ENCODE assay signal across 13 mouse cellular contexts in genomic region chr9:13497016-13497415, GRCm38 (mm10). TPM values are rescaled to one million over a fixed set of nuclear protein-coding genes. Genes with fewer than 3 reads are reported as not detected.
DNase-seq lines count a peak whose midpoint lies in the region; ATAC-seq and TF ChIP-seq lines count a peak whose summit lies in the region.
"Had no signal": no experiment of that assay in that cellular context is flagged by ENCODE, and none has a peak within 500 bp of the region (broad histone marks: within the 10 kb centered on the region; RNA-seq: fewer than 3 reads in every experiment).

No protein-coding gene starts in this region.

- H3K9ac ChIP-seq in heart, embryonic 11.5 days (ENCODE audit: low read depth, low read length): no peak overlapping the region
- no peak overlapping the region for H3K9ac ChIP-seq in lung, embryonic 15.5 days
- 0 out of 2 replicates have a peak overlapping the region, but pooled peaks have one; percentile 51 for H3K9ac ChIP-seq in heart, embryonic 13.5 days
- H3K9ac ChIP-seq: midbrain, embryonic 13.5 days had no signal

- H3K79me2 ChIP-seq in myocyte (ENCODE audit: control insufficient read depth, insufficient read depth): no peaks in the 10 kb centered on the region

- H3K36me3 ChIP-seq in heart, embryonic 11.5 days (ENCODE audit: control insufficient read depth, insufficient read depth, low read length): no peaks in the 10 kb centered on the region
- no peaks in the 10 kb centered on the region for H3K36me3 ChIP-seq in lung, embryonic 15.5 days
- H3K36me3 ChIP-seq in heart, embryonic 13.5 days: no peaks in the 10 kb centered on the region
- H3K36me3 ChIP-seq in myocyte (ENCODE audit: control insufficient read depth, insufficient read depth): no peaks in the 10 kb centered on the region
- H3K36me3 ChIP-seq: G1E; midbrain, embryonic 13.5 days had no signal

- no peak for ATAC-seq in heart, embryonic 11.5 days (replicated peaks; ENCODE audit: insufficient number of reproducible peaks, low FRiP score, low TSS enrichment)
- no peak for ATAC-seq in lung, embryonic 15.5 days (ENCODE audit: borderline replicate concordance, extremely low read depth, low FRiP score, low TSS enrichment)
- ATAC-seq in heart, embryonic 13.5 days (ENCODE audit: extremely low read depth, insufficient number of reproducible peaks, low FRiP score, low TSS enrichment): no peak
- ATAC-seq: midbrain, embryonic 13.5 days had no signal

- WGBS in heart, embryonic 11.5 days (ENCODE audit: insufficient replicate concordance): 62% methylated on average over 3 of the region's 3 CpGs
- WGBS in lung, embryonic 15.5 days: 65% methylated on average over 3 of the region's 3 CpGs
- 59% methylated on average over 3 of the region's 3 CpGs for WGBS in heart, embryonic 13.5 days

- TF ChIP-seq POLR2A in myocyte (IDR thresholded peaks at IDR 0.05; ENCODE audit: insufficient read length, low read depth): no peak

- no peaks in the 10 kb centered on the region for H3K27me3 ChIP-seq in heart, embryonic 11.5 days (ENCODE audit: control insufficient read depth, insufficient read depth, low read length)
- no peaks in the 10 kb centered on the region for H3K27me3 ChIP-seq in lung, embryonic 15.5 days
- H3K27me3 ChIP-seq in heart, embryonic 13.5 days (replicated peaks): no peaks in the 10 kb centered on the region
- H3K27me3 ChIP-seq in myocyte (ENCODE audit: control insufficient read depth, insufficient read depth, insufficient read length): no peaks in the 10 kb centered on the region
- H3K27me3 ChIP-seq: midbrain, embryonic 13.5 days had no signal

- DNase-seq in heart, adult 8-10 months (ENCODE audit: low spot score): no peak
- DNase-seq in lung, postnatal 25 days (ENCODE audit: low spot score): no peak
- no peak for DNase-seq in thymus, postnatal 36 days
- DNase-seq: adrenal gland, postnatal 14 days; cerebellum, postnatal 14 days had no signal

- H3K9me3 ChIP-seq in heart, embryonic 11.5 days (replicated peaks; ENCODE audit: control insufficient read depth, low read length): no peaks in the 10 kb centered on the region
- no peaks in the 10 kb centered on the region for H3K9me3 ChIP-seq in lung, embryonic 15.5 days
- no peaks in the 10 kb centered on the region for H3K9me3 ChIP-seq in heart, embryonic 13.5 days
- H3K9me3 ChIP-seq: G1E; midbrain, embryonic 13.5 days had no signal

- no peak overlapping the region for H3K4me2 ChIP-seq in heart, embryonic 11.5 days
- no peak overlapping the region for H3K4me2 ChIP-seq in lung, embryonic 15.5 days
- H3K4me2 ChIP-seq in heart, embryonic 13.5 days: 0 out of 2 replicates have a peak overlapping the region, but pooled peaks have one; percentile 30
- peak overlapping the region; percentile 47 for H3K4me2 ChIP-seq in myocyte (ENCODE audit: low read depth)
- H3K4me2 ChIP-seq: midbrain, embryonic 13.5 days had no signal

- H3K27ac ChIP-seq in heart, embryonic 11.5 days (ENCODE audit: low read depth, low read length): peak overlapping the region; percentile 71; the same call in 1 of the 2 replicates
- peak overlapping the region; percentile 25; the same call in 1 of the 2 replicates for H3K27ac ChIP-seq in lung, embryonic 15.5 days
- peak overlapping the region; percentile 83 for H3K27ac ChIP-seq in heart, embryonic 13.5 days (replicated peaks)
- H3K27ac ChIP-seq: midbrain, embryonic 13.5 days had no signal

- no peak overlapping the region for H3ac ChIP-seq in myocyte (ENCODE audit: control insufficient read depth, insufficient read length)

- peaks cover 18% of the 10 kb centered on the region for H3K4me1 ChIP-seq in heart, embryonic 11.5 days (ENCODE audit: control insufficient read depth, insufficient read depth, low read length)
- H3K4me1 ChIP-seq in lung, embryonic 15.5 days: peaks cover 25% of the 10 kb centered on the region
- H3K4me1 ChIP-seq in heart, embryonic 13.5 days: peaks cover 58% of the 10 kb centered on the region

- H3K4me3 ChIP-seq in heart, embryonic 11.5 days (ENCODE audit: low read depth, low read length): no peak overlapping the region
- H3K4me3 ChIP-seq in lung, embryonic 15.5 days: no peak overlapping the region
- no peak overlapping the region for H3K4me3 ChIP-seq in heart, embryonic 13.5 days
- no peak overlapping the region for H3K4me3 ChIP-seq in myocyte
- H3K4me3 ChIP-seq: midbrain, embryonic 13.5 days had no signal

TF ChIP-seq in myocyte, 11 proteins besides CTCF, POLR2A, EP300 and RAD21:
- no peak for TF ChIP-seq MYOG (IDR thresholded peaks at IDR 0.05; ENCODE audit: control insufficient read depth in 1 of 3, insufficient read depth in 1 of 3, insufficient read length in 2 of 3, low read depth in 2 of 3)
- no peak for TF ChIP-seq TCF12 (IDR thresholded peaks at IDR 0.05; ENCODE audit: insufficient read depth, poor library complexity, severe bottlenecking)
- TF ChIP-seq CEBPB (IDR thresholded peaks at IDR 0.05; ENCODE audit: insufficient read depth, poor library complexity, severe bottlenecking): no peak
- TF ChIP-seq MAX (IDR thresholded peaks at IDR 0.05; ENCODE audit: low read depth): no peak
- no peak for TF ChIP-seq USF1 (IDR thresholded peaks at IDR 0.05; ENCODE audit: low read depth)
- TF ChIP-seq TCF3 (IDR thresholded peaks at IDR 0.05; ENCODE audit: insufficient read length, low read depth): no peak
- no peak for TF ChIP-seq E2F4 (IDR thresholded peaks at IDR 0.05; ENCODE audit: insufficient read depth)
- no peak for TF ChIP-seq MYOD1 (IDR thresholded peaks at IDR 0.05; ENCODE audit: control insufficient read depth in 1 of 3, insufficient read length in 2 of 3, low read depth in 2 of 3)
- no peak for TF ChIP-seq SRF (IDR thresholded peaks at IDR 0.05; ENCODE audit: control insufficient read depth, insufficient read length, low read depth)
- TF ChIP-seq POLR2AphosphoS2 (IDR thresholded peaks at IDR 0.05; ENCODE audit: insufficient read length, low read depth): no peak
- no peak for TF ChIP-seq REST (IDR thresholded peaks at IDR 0.05; ENCODE audit: insufficient read depth, insufficient read length)

RNA-seq across cellular contexts. Expression of gene Gm17571, which starts 50.5 kb away (rescaled TPM):
- polyA plus RNA-seq in heart, embryonic 11.5 days (2014; fragmentation: Nextera tagmentation; extraction: Ambion mirVana): not detected in 2 replicates
- not detected for total RNA-seq in heart, adult 8-10 months (2022)
- polyA plus RNA-seq in lung, embryonic 15.5 days (2015; fragmentation: Nextera tagmentation; extraction: Ambion mirVana): not detected in 2 replicates
- polyA plus RNA-seq in heart, embryonic 13.5 days (2015; fragmentation: Nextera tagmentation; extraction: Ambion mirVana): not detected in 2 replicates
- not detected for polyA plus RNA-seq in myocyte (2012; fragmentation: generic; extraction: Trizol)
- total RNA-seq: adrenal gland, postnatal 14 days; G1E; heart, adult 18-20 months; liver, adult 2 months had no signal
- polyA plus RNA-seq: G1E; liver, adult 2 months; midbrain, embryonic 13.5 days had no signal

Comparison
In these comparisons a context has a peak if more than half of its experiments do, and no peak if none do; other contexts are left out.
1. H3K4me2 ChIP-seq: peak in heart, embryonic 13.5 days (single experiment) and myocyte (single experiment); none in heart, embryonic 11.5 days (single experiment) and lung, embryonic 15.5 days (single experiment).
2. H3K27ac ChIP-seq: peak in every context shown above with its lines; median percentile 83 in heart, embryonic 13.5 days; 71 in heart, embryonic 11.5 days; 25 in lung, embryonic 15.5 days.